8 mouse cellular contexts compared by ENCODE assay signal in the genomic region with DNA sequence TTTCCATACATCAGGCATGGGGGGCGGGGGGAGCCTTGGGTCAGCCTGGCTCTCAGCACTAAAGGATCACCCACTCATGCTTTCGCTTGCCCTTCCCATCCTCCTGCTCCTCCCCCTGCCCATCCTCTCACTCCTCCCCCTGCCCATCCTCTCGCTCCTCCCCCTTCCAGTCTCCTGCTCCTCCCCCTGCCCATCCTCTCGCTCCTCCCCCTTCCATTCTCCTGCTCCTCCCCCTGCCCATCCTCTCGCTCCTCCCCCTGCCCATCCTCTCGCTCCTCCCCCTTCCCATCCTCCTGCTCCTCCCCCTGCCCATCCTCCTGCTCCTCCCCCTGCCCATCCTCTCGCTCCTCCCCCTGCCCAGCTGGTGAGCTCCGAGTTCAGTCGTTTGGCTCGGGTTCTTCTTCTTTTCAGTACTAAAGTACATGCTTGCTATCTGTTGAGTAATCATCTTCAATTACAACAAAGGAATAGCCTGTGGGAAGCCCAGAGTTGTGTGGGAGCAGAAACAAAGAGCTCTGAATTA. TPM values are rescaled to one million over a fixed set of nuclear protein-coding genes. Genes with fewer than 3 reads are reported as not detected.
DNase-seq lines count a peak whose midpoint lies in the region; ATAC-seq and TF ChIP-seq lines count a peak whose summit lies in the region.

No protein-coding gene starts in this region.

- no peak for TF ChIP-seq CTCF in small intestine, adult 2 months (IDR thresholded peaks at IDR 0.05; ENCODE audit: extremely low read depth, insufficient read length, insufficient replicate concordance, low read depth, low read length)

- H3K27me3 ChIP-seq in hindbrain, embryonic 12.5 days = no peaks in the 10 kb centered on the region
- H3K27me3 ChIP-seq in small intestine, adult 2 months (ENCODE audit: control insufficient read depth, insufficient read depth, low read length) = no peaks in the 10 kb centered on the region

- peak; percentile 96 for DNase-seq in Muller cell, postnatal 12 days (ENCODE audit: inconsistent ontology term)
- peak; percentile 40 to 46 for DNase-seq in frontal cortex, postnatal 10 days (ENCODE audit: low spot score in 2 of 2)
- DNase-seq in left cerebral cortex, postnatal 4 days = peak; percentile 70
- DNase-seq in mesoderm, embryonic 11.5 days (ENCODE audit: low read depth, low spot score) = peak; percentile 87
- no peak for DNase-seq in cerebellum, adult 9-11 months

- no peaks in the 10 kb centered on the region for H3K9me3 ChIP-seq in hindbrain, embryonic 12.5 days (replicated peaks)

- peak overlapping the region; percentile 47 for H3K4me3 ChIP-seq in brown adipose tissue, adult 24 weeks (ENCODE audit: insufficient read depth, low read depth, low read length)
- H3K4me3 ChIP-seq in hindbrain, embryonic 12.5 days = no peak overlapping the region
- no peak overlapping the region for H3K4me3 ChIP-seq in small intestine, adult 2 months (ENCODE audit: low read depth, low read length)

- 0% methylated on average over 8 of the region's 10 CpGs for WGBS in hindbrain, embryonic 12.5 days
- WGBS in small intestine, adult 2 months = 3% methylated on average over 7 of the region's 10 CpGs

- H3K4me2 ChIP-seq in hindbrain, embryonic 12.5 days (replicated peaks) = peak overlapping the region; percentile 37

- intact Hi-C loops in left cerebral cortex, postnatal 4 days (cut with DNase I) = no loop called here

- TF ChIP-seq POLR2A in small intestine, adult 2 months (IDR thresholded peaks at IDR 0.05; ENCODE audit: low read depth, low read length) = no peak

- H3K9ac ChIP-seq in hindbrain, embryonic 12.5 days = no peak overlapping the region

- H3K36me3 ChIP-seq in hindbrain, embryonic 12.5 days = no peaks in the 10 kb centered on the region
- H3K36me3 ChIP-seq in small intestine, adult 2 months (ENCODE audit: control insufficient read depth, insufficient read depth, low read length) = no peaks in the 10 kb centered on the region

- H3K4me1 ChIP-seq in brown adipose tissue, adult 24 weeks (ENCODE audit: control insufficient read depth, insufficient read depth, insufficient read length, low read length) = peaks cover 3% of the 10 kb centered on the region; the same call in 1 of the 2 replicates
- H3K4me1 ChIP-seq in hindbrain, embryonic 12.5 days = no peaks in the 10 kb centered on the region
- H3K4me1 ChIP-seq in small intestine, adult 2 months (ENCODE audit: control insufficient read depth, insufficient read depth, insufficient read length, low read length) = peaks cover 11% of the 10 kb centered on the region; the same call in 1 of the 2 replicates

- ATAC-seq in hindbrain, embryonic 12.5 days (ENCODE audit: low FRiP score) = peak; percentile 48

- H3K27ac ChIP-seq in brown adipose tissue, adult 24 weeks (replicated peaks; ENCODE audit: low read depth, low read length) = no peak overlapping the region
- H3K27ac ChIP-seq in hindbrain, embryonic 12.5 days = no peak overlapping the region
- H3K27ac ChIP-seq in small intestine, adult 2 months (ENCODE audit: insufficient read depth, low read depth, low read length) = peak overlapping the region; percentile 24

RNA-seq across cellular contexts. Expression of a gene that starts 8.0 kb away (rescaled TPM):
- polyA plus RNA-seq in brown adipose tissue, adult 24 weeks (2012; ENCODE audit: insufficient read depth, insufficient read length, missing spikeins) = 23.3 and 30.6 TPM in 2 replicates
- 178 and 179 TPM in 2 replicates for polyA plus RNA-seq in hindbrain, embryonic 12.5 days (2016; fragmentation: Nextera tagmentation; extraction: Ambion mirVana)
- 100 to 1,000 TPM; 136 to 139 TPM for total RNA-seq in left cerebral cortex, postnatal 4 days (2021)
- 46.5 and 96.6 TPM in 2 replicates for polyA plus RNA-seq in small intestine, adult 2 months (2012; rRNA removed)

RNA-seq across cellular contexts. Expression of a gene that starts 35.1 kb away (rescaled TPM):
- 17.9 and 18.5 TPM in 2 replicates for polyA plus RNA-seq in brown adipose tissue, adult 24 weeks (2012; ENCODE audit: insufficient read depth, insufficient read length, missing spikeins)
- polyA plus RNA-seq in hindbrain, embryonic 12.5 days (2016; fragmentation: Nextera tagmentation; extraction: Ambion mirVana) = 82.3 and 83.3 TPM in 2 replicates
- total RNA-seq in left cerebral cortex, postnatal 4 days (2021) = 100 to 1,000 TPM; 125 to 132 TPM
- 14.4 and 20.8 TPM in 2 replicates for polyA plus RNA-seq in small intestine, adult 2 months (2012; rRNA removed)

RNA-seq across cellular contexts. Expression of a gene that starts 35.1 kb away (rescaled TPM):
- polyA plus RNA-seq in brown adipose tissue, adult 24 weeks (2012; ENCODE audit: insufficient read depth, insufficient read length, missing spikeins) = not detected in 2 replicates
- polyA plus RNA-seq in hindbrain, embryonic 12.5 days (2016; fragmentation: Nextera tagmentation; extraction: Ambion mirVana) = 0.40 TPM in 1 of 2 replicates, not detected in the other
- total RNA-seq in left cerebral cortex, postnatal 4 days (2021) = 10 to 100 TPM; 66.6 to 67.3 TPM
- polyA plus RNA-seq in small intestine, adult 2 months (2012; rRNA removed) = 0.56 and 3.0 TPM in 2 replicates

RNA-seq across cellular contexts. Expression of a gene that starts 35.9 kb away (rescaled TPM):
- not detected in 2 replicates for polyA plus RNA-seq in brown adipose tissue, adult 24 weeks (2012; ENCODE audit: insufficient read depth, insufficient read length, missing spikeins)
- 0.10 and 0.22 TPM in 2 replicates for polyA plus RNA-seq in hindbrain, embryonic 12.5 days (2016; fragmentation: Nextera tagmentation; extraction: Ambion mirVana)
- total RNA-seq in left cerebral cortex, postnatal 4 days (2021) = 1 to 10 TPM in 1 of 2 experiments, under 1 TPM in 1; 0.64 to 1.3 TPM
- polyA plus RNA-seq in small intestine, adult 2 months (2012; rRNA removed) = not detected in 2 replicates
